Mouse (Mus musculus): ENCODE results near the gene Olfr808. TPM values are rescaled to one million over a fixed set of nuclear protein-coding genes. Genes with fewer than 3 reads are reported as not detected.

Olfr808 gene
- not detected for total RNA-seq (2021)
- long read RNA-seq, experiment 1 = 0 reads
- long read RNA-seq, experiment 2 = 0 reads

DNA sequence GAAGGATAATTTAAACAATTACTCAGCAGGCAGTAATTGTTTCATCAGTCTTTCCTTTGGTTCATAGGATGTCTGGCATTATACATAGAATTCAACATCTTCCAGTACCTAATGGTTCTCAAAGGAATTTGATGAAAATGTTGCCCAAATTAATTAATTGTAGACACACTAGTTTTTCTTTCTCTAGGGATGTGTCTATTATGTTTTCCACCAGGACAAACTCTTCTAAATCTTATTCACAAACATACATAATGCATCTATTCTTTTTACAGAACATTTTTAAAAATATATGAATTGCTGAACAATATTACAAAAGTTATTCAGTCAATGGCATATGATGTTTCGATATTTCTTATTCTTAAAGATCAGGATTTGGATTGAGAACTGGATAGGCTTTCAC lies at the start of gene Olfr808:
Gene Olfr808 (plus strand): TSS at position 301 of the 400 bp plus-strand sequence.
- Histone ChIP-seq H3K27ac (no peak within 1 kb of the TSS), H3K4me3 (no peak within 1 kb of the TSS)
- no peak for TF ChIP-seq CTCF (conservative IDR thresholded peaks at IDR 0.05)
- no peak for DNase-seq (ENCODE audit: low spot score in 2 of 2)

DNA sequence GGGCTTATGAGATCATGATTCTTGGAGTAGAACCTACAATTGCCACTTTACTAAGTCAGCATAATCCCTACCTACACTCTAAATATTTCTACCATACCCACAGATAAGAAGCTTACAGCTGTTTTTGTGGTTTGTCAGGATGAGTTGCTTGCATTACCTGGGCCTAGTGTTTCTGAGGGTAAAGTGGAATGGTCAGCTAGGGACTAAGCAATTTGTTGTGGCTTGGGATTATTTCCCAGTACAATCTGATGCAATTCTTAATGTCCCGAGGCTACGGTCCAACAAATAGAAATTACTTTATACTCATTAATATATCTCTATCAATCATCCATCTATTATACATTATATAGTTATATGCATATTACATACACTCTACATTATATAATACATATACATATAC lies 36.0 kb upstream of the Olfr808 start, which contains the start of gene Olfr805:
Gene Olfr805 (minus strand): TSS at position 101 of the 400 bp plus-strand sequence.
- Histone ChIP-seq H3K27ac (no peak within 1 kb of the TSS), H3K4me3 (no peak within 1 kb of the TSS)
- TF ChIP-seq CTCF (conservative IDR thresholded peaks at IDR 0.05) = no peak
- DNase-seq (ENCODE audit: low spot score in 2 of 2) = no peak

DNA sequence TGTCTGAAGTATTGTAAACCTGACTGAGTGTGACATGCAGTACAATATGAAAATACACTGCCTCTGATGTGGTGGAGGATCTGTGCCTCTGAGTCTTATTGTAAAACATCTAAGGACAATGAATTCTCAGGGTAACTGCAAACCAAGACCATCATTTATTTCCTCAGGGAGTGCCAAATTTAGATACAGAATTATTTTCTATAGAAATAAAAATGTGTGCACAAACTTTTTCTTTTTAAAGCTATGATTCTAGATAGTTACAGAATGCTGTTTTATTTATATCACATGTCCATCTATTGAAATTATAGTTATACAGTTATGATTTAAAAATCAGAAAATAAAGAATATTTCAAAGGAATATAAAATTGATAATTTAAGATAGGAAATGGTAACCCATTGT lies 23.5 kb upstream of the Olfr808 start, which contains the start of gene Olfr806:
Gene Olfr806 (minus strand): TSS at position 101 of the 400 bp plus-strand sequence.
- Histone ChIP-seq H3K4me3 (no peak within 1 kb of the TSS), H3K27ac (no peak within 1 kb of the TSS)
- TF ChIP-seq CTCF (conservative IDR thresholded peaks at IDR 0.05) = no peak
- no peak for DNase-seq (ENCODE audit: low spot score in 2 of 2)

DNA sequence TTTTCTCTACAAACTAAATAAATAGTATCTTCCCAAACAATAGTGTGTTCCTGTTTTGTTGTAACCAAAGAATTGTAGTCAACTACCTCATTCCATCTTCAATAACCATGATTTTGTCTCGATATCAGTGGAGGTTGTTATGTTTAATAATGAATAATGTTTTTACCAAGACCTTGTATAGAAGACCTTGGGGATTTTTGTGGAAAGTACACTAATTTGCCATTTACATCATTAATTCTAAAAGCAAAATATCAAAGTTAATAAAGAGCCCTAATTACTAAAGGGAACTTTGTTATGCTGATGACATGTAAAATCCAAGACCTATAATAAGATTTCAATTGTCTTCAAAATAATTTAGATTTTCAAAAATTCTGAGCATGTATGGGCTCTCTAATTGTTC lies 7.6 kb upstream of the Olfr808 start, which contains the start of gene Olfr807:
Gene Olfr807 (minus strand): TSS at position 101 of the 400 bp plus-strand sequence.
- no peak for DNase-seq (ENCODE audit: low spot score in 2 of 2)
- no peak within 1 kb of the TSS for H3K27ac ChIP-seq
- H3K4me3 ChIP-seq = no peak within 1 kb of the TSS
- TF ChIP-seq CTCF (conservative IDR thresholded peaks at IDR 0.05) = no peak

DNA sequence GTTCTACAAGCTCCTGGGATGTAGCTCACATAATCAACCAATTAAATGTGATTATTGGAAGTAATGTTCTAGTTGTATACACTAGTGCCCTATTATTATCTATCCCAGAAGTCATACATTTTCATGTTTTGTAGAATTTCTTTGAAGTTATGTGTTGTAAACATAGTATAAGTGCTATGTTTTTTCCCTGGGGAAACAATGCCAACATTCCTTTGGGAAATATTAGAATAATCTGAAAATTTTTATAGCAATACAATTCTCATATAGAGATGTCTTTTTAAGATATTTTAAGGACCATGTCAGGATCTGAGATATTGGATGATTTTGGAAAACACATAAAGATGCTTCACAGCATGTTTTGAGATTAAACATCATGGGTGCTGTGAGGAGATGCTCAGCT lies 9.1 kb downstream of the Olfr808 start, which contains the start of gene Olfr809:
Gene Olfr809 (plus strand): TSS at position 301 of the 400 bp plus-strand sequence.
- no peak within 1 kb of the TSS for H3K4me3 ChIP-seq
- DNase-seq (ENCODE audit: low spot score in 2 of 2) = no peak
- TF ChIP-seq CTCF (conservative IDR thresholded peaks at IDR 0.05) = no peak
- H3K27ac ChIP-seq = no peak within 1 kb of the TSS

DNA sequence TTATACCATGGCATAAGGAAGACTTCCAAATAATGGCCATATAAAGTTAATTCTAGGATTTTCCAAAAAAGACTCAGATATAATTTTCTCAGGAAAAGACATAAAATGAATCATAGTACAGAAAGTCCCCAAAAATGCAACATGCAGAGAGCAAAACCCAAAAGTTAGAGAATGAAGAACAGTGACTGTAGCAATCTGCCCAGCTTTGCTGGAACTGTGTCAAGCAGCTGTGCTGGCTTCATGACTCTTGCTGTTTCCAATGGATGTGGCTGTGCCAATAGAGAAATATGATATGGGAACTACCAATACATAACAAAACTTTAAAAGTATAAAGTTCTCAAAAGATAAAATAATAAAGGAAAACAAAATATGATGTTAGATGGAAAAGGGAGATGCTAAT lies 12.8 kb downstream of the Olfr808 start:
- Histone ChIP-seq H3K4me3 (no peak overlapping the region), H3K27ac (no peak overlapping the region)
- TF ChIP-seq CTCF (conservative IDR thresholded peaks at IDR 0.05) = no peak
- DNase-seq (ENCODE audit: low spot score in 2 of 2) = no peak

DNA sequence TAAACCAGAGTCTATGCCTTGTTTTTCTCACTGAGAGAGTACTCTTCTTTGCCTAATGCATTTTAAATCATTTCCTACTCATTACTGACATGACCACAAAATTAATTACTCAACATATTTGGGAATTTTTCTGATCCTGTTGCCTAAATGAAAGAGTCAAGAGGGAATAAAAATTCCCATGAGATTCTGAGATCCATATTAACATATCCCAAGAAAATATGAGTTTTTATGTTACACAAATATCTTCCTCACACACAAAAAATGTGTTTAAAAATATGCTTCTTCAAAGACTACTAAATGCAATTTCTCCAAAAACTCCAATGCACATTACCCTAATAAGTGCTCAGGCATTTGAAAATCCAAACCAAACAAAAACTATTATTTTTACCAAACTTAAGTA lies 29.5 kb downstream of the Olfr808 start, which contains the start of gene Olfr810:
Gene Olfr810 (minus strand): TSS at position 101 of the 400 bp plus-strand sequence.
- H3K4me3 ChIP-seq = no peak within 1 kb of the TSS
- DNase-seq (ENCODE audit: low spot score in 2 of 2) = no peak
- no peak for TF ChIP-seq CTCF (conservative IDR thresholded peaks at IDR 0.05)
- no peak within 1 kb of the TSS for H3K27ac ChIP-seq

DNA sequence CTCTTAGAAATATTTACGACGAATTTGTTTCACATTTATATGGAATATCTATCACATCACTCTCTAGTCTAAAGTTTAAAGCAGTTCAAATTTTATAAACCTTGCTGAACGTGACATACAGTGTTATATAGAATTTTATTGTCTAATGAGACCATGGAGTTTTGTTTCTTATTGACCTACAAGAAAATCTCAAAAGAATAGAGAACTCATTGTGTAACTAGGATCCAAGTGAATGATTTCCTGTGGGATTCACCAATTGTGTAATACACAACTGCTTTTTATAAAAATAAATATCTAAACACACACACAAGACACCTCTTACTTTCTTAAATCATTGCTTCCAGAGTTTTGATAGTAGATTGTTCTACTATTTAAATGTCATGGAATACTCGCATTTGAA lies 39.0 kb downstream of the Olfr808 start, which contains the start of gene Olfr811:
Gene Olfr811 (minus strand): TSS at position 101 of the 400 bp plus-strand sequence.
- H3K27ac ChIP-seq = no peak within 1 kb of the TSS
- TF ChIP-seq CTCF (conservative IDR thresholded peaks at IDR 0.05) = no peak
- no peak for DNase-seq (ENCODE audit: low spot score in 2 of 2)
- no peak within 1 kb of the TSS for H3K4me3 ChIP-seq

Small RNA genes lying within 50 kb of the gene (microRNA-seq; reads per million reads assigned to microRNA genes)
- 0 reads per million in 2 experiments for gene Gm24485

Other genes with a start within 250 kb of the Olfr808 start
- gene Olfr791, start 243.7 kb upstream of the Olfr808 start, total RNA-seq (2021) = not detected
- gene Olfr792, start 226.3 kb upstream of the Olfr808 start, total RNA-seq (2021) = not detected
- not detected for gene Olfr794, start 197.8 kb upstream of the Olfr808 start, total RNA-seq (2021)
- gene Olfr796, start 152.9 kb upstream of the Olfr808 start, total RNA-seq (2021) = not detected
- gene Olfr798, start 137.5 kb upstream of the Olfr808 start, total RNA-seq (2021) = not detected
- gene Olfr799, start 128.0 kb upstream of the Olfr808 start, total RNA-seq (2021) = not detected
- gene Olfr800, start 107.8 kb upstream of the Olfr808 start, total RNA-seq (2021) = not detected
- gene Olfr801, start 91.6 kb upstream of the Olfr808 start, total RNA-seq (2021) = not detected
- gene Olfr802, start 77.3 kb upstream of the Olfr808 start, total RNA-seq (2021) = not detected
- gene Olfr803, start 71.2 kb upstream of the Olfr808 start, total RNA-seq (2021) = not detected
- not detected for gene Olfr804, start 62.3 kb upstream of the Olfr808 start, total RNA-seq (2021)
- not detected for gene Olfr805, start 36.1 kb upstream of the Olfr808 start, total RNA-seq (2021)
- gene Olfr806, start 23.6 kb upstream of the Olfr808 start, total RNA-seq (2021) = not detected
- not detected for gene Olfr807, start 7.7 kb upstream of the Olfr808 start, total RNA-seq (2021)
- gene Olfr809, start 9.2 kb downstream of the Olfr808 start, total RNA-seq (2021) = not detected
- not detected for gene Olfr810, start 29.4 kb downstream of the Olfr808 start, total RNA-seq (2021)
- gene Olfr811, start 38.9 kb downstream of the Olfr808 start, total RNA-seq (2021) = not detected
- not detected for gene Olfr812, start 80.6 kb downstream of the Olfr808 start, total RNA-seq (2021)
- gene Olfr813, start 89.9 kb downstream of the Olfr808 start, total RNA-seq (2021) = not detected
- not detected for gene Olfr814, start 114.4 kb downstream of the Olfr808 start, total RNA-seq (2021)
- not detected for gene Olfr815, start 140.4 kb downstream of the Olfr808 start, total RNA-seq (2021)
- gene Olfr816, start 150.1 kb downstream of the Olfr808 start, total RNA-seq (2021) = not detected
- gene Olfr818, start 183.6 kb downstream of the Olfr808 start, total RNA-seq (2021) = not detected
- gene Olfr819, start 201.8 kb downstream of the Olfr808 start, total RNA-seq (2021) = not detected
- gene Olfr247, start 210.7 kb downstream of the Olfr808 start, total RNA-seq (2021) = not detected
- gene Gm10310, start 219.6 kb downstream of the Olfr808 start, total RNA-seq (2021) = not detected
- gene Olfr820, start 247.1 kb downstream of the Olfr808 start, total RNA-seq (2021) = not detected

All from layer of hippocampus, adult 2 months (tissue).